Mouse (Mus musculus): ENCODE measurements around the gene Vmn1r28.
"Not testable (repeated sequence)": the region's sequence is repeated elsewhere in the genome, so short reads cannot be mapped to it uniquely, and the experiment has no call there.

Gene Vmn1r28

DNA sequence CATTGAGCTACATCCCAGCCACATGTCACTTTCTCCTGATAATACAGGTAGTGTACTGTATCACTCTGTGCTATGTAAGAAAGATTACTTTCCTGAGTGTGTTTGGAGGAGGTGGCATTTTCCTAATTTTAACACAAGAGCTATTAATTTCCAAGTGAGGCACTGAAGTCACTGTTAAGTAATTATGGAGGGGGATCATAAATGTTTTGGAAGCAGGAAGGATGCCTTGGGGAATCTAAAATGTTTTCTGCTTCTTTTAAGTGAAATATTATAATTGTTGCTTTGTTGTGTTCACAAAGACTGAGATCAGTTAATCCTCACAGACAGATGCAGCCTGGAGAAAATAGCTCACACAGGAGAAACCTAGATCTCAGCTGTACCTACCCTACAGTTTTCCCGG, at the start of gene Vmn1r28:
Gene Vmn1r28 (plus strand): TSS at position 301 of the 400 bp plus-strand sequence.
- DNase-seq (ENCODE audit: low spot score) = no peak

DNA sequence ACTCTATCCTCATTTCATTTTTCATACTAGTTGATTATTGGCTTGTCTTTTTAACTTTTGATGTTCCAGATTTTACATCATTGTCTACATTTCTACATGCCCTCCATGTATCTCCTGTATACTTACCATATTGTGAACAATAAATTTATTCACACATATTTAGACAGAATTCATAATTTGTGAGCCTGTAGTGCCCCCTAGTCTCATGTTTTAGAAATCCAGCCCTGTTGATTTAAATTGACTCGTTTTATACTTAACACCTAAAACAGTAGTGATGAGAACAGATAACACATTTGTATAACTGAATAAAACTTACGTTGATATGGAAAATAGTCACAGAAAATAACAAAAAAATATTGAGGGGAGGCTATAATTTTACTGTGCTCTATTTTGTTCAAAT, 45.7 kb upstream of the Vmn1r28 start:
- no peak for DNase-seq (ENCODE audit: low spot score)

DNA sequence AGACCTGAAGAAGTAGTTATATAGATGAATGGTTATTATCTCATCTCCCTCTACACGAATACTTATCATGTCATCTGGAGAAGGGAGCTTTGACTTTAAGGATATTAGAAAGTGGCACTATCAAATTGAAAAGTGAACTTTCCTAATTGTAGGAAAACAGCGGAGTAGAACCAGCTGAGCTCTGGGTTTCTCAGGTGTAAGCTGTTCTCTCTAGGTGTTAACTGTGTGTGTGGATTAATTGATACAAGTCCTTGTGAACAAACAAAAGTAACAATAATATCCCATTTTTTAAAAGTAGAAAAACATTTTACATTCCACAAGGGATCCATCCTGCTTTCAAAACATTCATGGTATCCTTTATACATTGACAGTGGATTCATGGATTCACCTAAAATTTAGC, 43.1 kb upstream of the Vmn1r28 start, which contains the start of gene Vmn1r27:
Gene Vmn1r27 (minus strand): TSS at position 101 of the 400 bp plus-strand sequence.
- DNase-seq (ENCODE audit: low spot score) = no peak

DNA sequence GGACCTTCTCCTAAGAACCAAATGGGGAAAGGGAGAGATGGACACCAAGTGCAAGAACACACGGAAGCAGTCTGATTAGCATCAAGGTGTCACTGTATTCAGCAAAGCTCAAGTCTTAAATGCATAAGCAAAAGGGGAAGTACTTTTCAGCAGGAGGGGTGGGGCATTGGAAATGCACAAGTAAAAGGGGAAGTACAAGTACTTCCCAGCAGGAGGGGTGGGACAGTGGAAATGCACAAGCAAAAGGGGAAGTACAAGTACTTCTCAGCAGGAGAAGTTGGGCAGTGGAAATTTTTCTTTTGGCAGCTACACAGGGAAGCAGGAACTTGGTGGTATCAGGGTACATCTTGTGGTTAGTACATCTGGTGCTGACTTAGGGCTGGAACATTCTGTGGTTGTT, 17.8 kb downstream of the Vmn1r28 start:
- DNase-seq (ENCODE audit: low spot score) = not testable (repeated sequence)

DNA sequence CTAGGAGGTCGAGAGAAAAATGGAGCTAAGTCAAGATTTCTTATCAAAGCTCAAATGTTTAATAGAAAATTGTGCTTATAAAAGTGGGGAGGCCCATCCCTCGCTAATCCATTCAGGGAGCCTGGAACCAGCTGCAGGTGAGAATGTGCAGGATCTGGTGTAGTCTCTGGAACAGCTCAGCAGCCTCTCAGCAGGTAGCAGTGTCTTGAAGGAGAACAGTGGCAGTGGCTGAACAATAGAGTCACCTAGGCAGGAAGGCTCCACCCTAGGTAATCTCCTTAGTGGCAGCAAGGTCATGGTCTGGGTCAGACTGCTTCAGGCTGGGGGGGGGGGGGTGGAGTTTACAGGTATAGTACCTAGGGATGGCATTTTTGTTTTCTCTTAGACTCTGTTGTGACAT, 30.4 kb downstream of the Vmn1r28 start:
- no peak for DNase-seq (ENCODE audit: low spot score)

DNA sequence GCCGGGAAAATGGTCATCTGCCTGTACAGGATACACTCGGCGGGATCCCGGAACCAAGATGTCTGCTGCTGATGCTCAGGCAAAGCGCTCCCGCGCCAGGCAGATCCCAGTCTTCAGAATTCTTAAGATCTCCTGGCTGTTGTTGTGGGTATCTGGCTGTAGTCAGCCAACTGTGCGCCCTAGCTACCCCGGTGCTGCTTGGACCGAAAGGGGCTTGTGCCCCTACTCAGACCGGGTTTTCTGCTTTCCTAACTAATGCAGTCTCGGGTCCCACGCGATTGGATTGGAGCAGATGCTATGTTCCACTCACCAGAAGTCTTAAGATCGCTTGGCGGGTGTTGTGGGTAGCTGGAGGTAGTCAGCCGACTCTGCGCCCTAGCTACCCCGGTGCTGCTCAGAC, 36.7 kb downstream of the Vmn1r28 start:
- not testable (repeated sequence) for DNase-seq (ENCODE audit: low spot score)

DNA sequence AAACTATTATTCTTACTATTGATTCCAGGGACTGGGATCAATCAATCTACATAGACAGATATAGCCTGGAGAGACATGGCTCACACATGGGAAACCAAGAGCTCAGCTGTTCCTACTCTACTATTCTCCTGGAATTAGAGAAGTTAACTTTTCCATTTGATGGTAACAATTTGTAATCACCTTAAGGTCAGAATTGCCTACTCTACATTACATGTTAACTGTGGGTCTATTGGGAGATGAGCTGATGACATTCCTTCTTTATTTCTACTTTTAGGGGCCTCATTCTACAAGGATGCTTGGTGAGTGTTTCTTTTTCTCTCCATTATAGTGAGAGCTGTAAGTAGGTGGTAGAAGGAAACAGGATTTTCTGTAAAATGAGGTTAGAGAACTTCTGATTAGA, 39.4 kb downstream of the Vmn1r28 start, which contains the start of gene Vmn1r29:
Gene Vmn1r29 (plus strand): TSS at position 301 of the 400 bp plus-strand sequence.
- no peak for DNase-seq (ENCODE audit: low spot score)
